Mouse (Mus musculus) CD4-positive, CD25-positive, alpha-beta regulatory T cell, adult 4 months (primary cell): ENCODE results near the gene Dhx37. TPM values are rescaled to one million over a fixed set of nuclear protein-coding genes. Genes with fewer than 3 reads are reported as not detected.
"Not testable (repeated sequence)": the region's sequence is repeated elsewhere in the genome, so short reads cannot be mapped to it uniquely, and the experiment has no call there.

Source experiments
- ATAC-seq: one replicate; pipeline ENCODE4 v1.8.0; 2017
- polyA plus RNA-seq, 2 experiments: library from polyadenylated mRNA; unstranded; fragments of 100-300 nt; shearing (Covaris generic); gene quantifications; one replicate each; pipeline ENCODE4 v1.2.1; 2017

The Dhx37 gene
- polyA plus RNA-seq, 2 experiments from 2014 or later, result 8.4 to 8.6 TPM

GRCm38 (mm10) chr5:125448026-125448425 is 14.1 kb upstream of the Dhx37 start:
- ATAC-seq, result no peak

- no peak for ATAC-seq
Observed at GRCm38 (mm10) chr5:125446344-125446743, 12.4 kb upstream of the Dhx37 start.

DNA sequence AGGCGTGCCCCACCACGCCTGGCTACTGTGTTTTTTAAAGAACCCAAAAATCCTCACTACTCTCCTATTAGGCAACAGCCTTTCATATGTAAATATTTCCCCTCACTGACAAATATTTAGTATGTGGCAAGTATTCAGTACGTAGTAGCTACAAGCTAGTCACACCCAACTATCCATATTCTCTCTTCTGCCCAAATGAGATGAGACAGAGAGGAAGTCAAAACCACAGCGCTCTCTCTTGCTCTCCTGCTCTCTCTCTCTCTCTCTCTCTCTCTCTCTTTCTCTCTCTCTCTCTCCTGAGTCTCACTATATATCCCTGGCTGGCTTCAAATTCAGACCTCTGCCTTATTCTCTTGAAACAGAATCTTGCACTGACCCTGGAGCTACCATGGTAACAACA is 10.6 kb upstream of the Dhx37 start:
- peak; percentile 72 for ATAC-seq

DNA sequence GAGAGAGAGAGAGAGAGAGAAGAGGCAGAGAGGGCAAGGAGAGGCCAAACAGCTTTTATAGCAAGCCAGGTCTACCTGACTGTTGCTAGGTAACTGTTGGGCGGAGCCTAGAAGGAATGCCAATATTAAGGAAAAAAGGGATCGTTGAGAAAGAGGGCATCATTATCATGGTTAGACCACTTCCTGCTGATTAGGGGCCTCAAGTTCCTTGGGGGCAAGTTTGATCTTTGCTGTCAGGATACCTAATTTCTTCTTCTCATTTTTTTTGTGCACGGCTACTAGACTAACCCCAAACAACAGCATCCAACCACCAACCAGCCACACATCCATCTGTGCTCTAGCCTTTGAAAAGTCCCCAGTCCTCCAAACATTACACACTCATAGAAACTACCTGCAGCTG is 10.0 kb upstream of the Dhx37 start:
- no peak for ATAC-seq

GRCm38 (mm10) chr5:125443335-125443734 is 9.4 kb upstream of the Dhx37 start:
- ATAC-seq, result no peak

DNA sequence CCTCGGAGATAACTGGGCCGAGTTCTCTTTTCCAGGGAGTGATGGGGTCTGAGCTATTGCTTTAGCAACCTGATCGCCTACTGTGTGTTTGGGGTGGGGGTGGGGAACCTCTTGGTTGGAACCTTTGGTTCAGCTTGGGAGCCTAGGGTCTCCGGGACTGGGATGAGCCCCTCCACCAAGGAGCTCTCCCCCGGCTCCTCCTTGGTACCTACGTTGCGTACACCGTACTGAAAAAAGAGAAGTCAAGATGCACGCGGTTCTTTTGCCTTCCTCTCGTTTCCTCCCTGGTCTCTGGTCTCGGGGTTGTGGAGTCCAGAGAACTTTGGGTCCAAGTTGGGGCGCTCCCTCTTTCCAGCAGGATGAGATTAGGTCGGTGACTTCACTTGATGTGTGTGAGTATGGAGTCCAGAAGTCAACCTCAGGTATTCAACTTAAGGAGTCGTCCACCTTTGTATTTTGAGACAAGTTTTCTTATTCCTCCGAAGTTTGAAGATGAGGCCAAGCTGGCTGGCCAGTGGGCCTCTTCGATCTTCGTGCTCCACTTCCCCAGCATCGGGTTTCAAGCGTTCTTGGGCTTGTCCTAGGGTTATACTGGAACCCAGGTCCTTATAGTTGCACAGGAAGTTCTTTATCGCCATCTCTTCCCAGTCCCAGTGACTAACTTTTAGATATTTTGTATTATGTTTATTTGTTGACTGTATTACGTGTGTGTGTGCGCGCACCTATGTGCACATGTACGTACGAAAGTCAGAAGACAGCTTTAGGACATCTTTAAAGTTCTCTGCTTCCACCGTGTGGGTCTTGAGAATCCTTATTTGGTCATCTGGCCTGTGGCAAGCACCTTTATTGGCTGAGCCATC is 8.4 kb upstream of the Dhx37 start:
- no peak for ATAC-seq

DNA sequence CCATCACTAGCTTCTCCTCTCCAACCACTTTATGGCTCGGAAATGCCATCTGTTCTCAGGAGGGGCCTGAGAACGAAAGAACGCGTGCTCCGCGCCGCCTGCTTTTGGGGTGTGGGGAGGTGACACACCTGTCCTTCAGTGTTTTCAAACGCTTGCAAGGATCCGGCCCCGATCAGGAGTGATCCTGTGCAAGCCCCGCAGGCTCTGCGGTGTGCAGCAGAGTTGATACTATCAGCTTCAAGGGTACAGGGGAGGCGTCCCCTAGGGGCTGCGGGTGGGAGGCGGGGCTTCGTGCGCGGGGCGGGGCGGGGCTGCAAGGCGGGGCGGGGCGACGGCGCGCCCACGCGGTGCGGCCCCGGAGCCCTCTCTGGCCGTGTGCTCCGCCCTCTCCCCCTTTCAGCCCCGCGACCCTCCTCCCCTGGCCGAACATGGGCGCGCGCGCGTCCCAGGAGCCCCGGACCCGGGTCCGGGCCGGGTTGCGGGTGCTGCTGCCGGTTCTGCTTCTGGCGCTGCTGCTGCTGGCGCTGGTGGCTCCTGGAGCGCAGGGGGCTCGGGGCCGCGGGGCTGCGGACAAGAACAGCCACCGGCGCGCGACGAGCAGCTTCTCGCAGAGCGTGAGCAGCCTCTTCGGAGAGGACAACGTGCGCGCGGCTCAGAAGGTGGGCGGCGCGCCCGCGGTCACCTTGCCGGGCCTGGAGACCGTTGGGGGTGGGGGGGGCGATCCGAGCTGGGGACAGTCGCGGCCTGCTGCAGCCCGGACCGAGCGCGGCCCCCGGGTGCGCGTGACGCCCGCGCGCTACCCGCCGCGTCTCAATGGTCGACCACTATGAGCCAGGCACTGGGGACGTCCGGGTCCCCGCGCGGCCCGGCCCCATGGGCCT is 7.6 kb upstream of the Dhx37 start, which contains the start of gene Bri3bp:
TSS of gene Bri3bp (plus strand) at position 335 of the 881 bp plus-strand sequence.
- peak; percentile 72 for ATAC-seq

GRCm38 (mm10) chr5:125440583-125441233 is 6.8 kb upstream of the Dhx37 start:
- peak; percentile 28 for ATAC-seq

- not testable (repeated sequence) for ATAC-seq
Observed at GRCm38 (mm10) chr5:125434347-125434746, 426 bp upstream of the Dhx37 start.

DNA sequence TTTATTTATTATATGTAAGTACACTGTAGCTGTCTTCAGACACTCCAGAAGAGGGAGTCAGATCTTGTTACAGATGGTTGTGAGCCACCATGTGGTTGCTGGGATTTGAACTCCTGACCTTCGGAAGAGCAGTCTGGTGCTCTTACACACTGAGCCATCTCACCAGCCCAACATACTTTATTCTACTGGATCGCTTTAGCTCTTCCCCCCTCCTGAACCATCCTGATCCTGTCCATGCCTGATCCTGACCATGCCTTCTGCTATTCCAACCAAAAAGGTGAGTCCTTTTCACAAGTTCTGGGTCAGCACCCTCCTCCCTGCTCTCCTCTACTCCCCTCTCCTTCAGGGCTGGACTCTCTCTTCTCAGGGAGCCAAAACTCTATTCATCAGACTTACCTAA is 1.6 kb downstream of the Dhx37 start:
- ATAC-seq, result not testable (repeated sequence)

DNA sequence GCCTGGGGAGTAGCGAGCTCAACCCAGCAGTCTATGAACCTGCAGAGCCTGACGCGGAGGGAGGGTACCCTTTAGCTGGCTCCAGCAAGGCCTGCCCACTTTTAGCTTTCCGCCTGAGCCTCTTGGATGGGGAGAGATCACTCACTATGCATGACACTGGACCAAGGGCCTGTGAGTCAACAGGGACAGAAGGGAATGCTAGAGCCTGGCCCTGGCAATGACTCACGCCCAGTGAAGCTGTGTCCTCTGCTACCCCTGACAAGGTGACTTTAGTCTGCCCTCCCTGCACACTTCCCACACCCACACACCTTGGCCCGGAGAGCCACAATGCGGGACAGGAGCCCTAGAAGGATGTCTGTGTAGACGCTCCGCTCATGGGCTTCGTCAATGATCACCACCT is 7.6 kb downstream of the Dhx37 start:
- ATAC-seq, result no peak

GRCm38 (mm10) chr5:125425698-125426276 is 8.1 kb downstream of the Dhx37 start:
- ATAC-seq, result no peak

GRCm38 (mm10) chr5:125419124-125419523 is 14.8 kb downstream of the Dhx37 start:
- ATAC-seq, result no peak

- no peak for ATAC-seq
Observed at GRCm38 (mm10) chr5:125418636-125419035, 15.3 kb downstream of the Dhx37 start.

DNA sequence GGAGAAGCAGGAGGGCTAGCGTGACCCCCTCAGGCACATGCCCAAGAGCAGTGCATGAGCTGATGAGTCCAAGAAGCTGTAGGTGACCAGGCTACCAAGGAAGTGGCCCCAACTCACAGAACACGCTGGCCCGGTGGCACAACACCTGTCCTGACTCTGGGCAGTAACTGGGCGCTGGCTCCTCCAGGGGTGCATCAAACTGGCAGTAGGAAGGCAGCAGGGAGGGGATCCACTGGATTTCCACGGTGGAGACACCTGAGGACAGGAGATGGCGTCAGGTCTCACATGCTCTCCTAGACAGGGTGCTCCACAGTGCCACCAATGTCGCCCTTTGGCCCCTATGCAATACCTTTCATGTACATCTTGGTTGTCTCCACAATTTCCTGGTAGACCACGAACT is 17.7 kb downstream of the Dhx37 start:
- no peak for ATAC-seq

DNA sequence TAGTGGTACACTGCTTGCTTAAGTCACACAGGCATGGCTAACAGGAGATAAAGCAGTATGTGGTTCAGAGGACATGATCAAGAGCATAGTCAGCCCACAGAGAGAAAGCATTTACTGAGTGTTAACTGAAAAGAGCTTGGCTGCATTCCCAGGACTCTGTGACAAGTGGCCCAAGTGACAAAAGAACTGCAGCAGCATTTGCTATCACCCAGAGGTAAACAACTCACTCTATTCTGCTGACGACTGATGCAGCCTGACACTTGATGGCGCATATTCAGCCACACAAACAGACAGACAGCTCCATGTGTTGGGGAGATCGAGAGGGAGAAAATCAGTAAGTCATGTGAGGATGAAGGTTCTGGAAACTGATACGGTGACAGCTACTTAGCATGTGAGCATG is 20.2 kb downstream of the Dhx37 start:
- ATAC-seq, result no peak

DNA sequence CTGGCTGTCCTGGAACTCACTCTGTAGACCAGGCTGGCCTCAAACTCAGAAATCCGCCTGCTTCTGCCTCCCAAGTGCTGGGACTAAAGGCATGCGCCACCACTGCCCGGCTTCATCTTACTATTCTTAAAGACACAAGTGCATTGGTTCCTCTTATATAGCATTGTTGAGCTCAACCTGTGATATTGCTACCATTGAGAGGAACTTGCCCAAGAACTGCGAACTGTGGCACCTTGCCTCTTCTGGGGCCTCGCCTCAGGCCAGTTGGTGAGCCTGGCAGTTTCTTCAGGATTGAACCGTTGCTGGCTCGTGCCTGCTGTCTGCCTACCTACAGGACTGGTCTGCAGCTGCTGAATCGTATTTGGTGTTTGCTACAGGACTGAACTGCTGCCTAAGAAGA is 21.4 kb downstream of the Dhx37 start:
- ATAC-seq, result not testable (repeated sequence)

- no peak for ATAC-seq
Observed at GRCm38 (mm10) chr5:125411972-125412530, 21.9 kb downstream of the Dhx37 start.

DNA sequence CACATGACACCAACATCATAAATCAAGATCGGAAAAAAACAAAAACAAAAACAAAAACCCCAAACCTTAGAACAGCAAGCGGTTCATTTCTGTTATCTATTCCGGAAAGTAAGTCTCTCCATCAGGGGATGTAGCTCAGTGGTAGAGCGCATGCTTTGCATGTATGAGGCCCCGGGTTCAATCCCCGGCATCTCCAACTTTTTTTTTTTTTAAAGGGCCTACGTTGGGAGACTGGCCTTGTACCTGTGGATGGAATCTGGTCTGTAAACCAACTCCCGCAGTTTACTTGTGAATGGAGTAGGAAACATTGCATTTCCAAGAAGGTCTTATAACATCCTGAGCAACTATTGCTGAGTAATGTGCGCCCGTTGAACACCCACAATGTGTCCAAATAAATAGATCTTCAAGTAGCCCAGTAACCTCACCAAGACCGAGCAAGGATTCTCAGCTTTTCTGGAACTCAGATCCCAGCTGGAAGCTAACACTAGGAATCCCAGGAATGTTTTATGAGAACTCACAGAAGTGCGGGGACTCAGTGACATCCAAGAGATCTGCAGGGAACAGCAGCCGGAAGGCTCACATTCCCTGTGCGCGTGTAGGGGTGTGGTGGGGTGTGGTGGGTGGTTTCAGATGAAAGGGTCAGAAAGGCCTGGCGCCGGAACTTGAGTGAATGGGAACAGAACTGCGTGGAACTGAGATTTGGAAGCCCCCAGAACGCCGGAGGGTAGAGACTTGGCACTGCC is 24.4 kb downstream of the Dhx37 start:
- ATAC-seq, result no peak

GRCm38 (mm10) chr5:125408842-125409241 is 25.1 kb downstream of the Dhx37 start:
- peak; percentile 12 for ATAC-seq

- no peak for ATAC-seq
Observed at GRCm38 (mm10) chr5:125407910-125408575, 25.9 kb downstream of the Dhx37 start.
